Mouse (Mus musculus) gastrocnemius, adult 8-10 months (tissue): ENCODE measurements around the gene Arl13b. TPM values are rescaled to one million over a fixed set of nuclear protein-coding genes. Genes with fewer than 3 reads are reported as not detected.

Experiments
- DNase-seq, 2 experiments: peaks; one replicate each; pipeline ENCODE4 v3.0.0; 2022; ENCODE audit warnings: low spot score in 2 of 2
- total RNA-seq, 4 experiments: library from RNA; stranded (reverse); gene quantifications; 2 replicates each; pipeline ENCODE4 v1.2.4; 2022

Arl13b gene
- 1 to 10 TPM; 2.3 to 6.2 (median 3.2) TPM for total RNA-seq

DNA sequence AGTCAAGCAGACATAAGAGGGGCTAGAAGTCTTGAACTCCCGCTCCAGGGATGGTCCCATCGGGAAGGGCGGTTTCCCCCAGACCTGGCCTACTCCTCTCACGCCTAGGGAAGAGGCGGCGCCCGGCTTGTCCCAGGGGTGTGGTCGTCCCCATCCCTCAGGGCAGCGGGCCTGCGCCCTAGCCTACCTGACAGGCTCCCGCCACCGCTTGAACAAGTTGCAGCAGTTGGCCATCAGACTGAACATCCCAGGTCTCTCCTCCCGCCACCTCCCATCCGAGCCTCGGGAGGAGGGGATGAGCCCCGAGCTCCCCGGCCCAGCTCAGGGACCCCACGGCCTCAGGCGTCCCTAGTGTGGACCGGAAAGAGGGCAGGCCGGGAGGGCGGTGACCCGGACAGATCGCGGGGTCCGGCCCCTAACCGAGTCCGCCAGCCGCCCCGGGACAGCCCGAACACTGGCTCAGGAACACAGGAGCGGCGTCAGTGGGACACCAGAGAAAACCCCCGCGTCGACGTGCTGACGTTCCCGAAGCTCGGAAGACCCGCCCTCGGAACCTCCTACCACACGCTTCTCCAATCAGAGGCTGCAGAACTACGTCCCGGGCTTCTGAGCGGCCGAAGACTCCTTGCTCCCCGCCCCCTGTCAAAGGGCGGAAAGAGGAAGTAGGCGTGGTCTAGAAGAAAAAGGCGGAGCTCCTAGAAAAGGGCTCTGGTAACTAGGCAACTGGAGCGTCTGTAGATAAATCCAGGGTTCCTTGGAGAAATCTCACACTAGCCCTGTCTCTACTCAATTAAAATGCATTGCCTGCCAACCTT is at the start of gene Arl13b:
Gene Arl13b (minus strand): TSS at position 543 of the 815 bp plus-strand sequence.
- peak; percentile 86 to 93 for DNase-seq

DNA sequence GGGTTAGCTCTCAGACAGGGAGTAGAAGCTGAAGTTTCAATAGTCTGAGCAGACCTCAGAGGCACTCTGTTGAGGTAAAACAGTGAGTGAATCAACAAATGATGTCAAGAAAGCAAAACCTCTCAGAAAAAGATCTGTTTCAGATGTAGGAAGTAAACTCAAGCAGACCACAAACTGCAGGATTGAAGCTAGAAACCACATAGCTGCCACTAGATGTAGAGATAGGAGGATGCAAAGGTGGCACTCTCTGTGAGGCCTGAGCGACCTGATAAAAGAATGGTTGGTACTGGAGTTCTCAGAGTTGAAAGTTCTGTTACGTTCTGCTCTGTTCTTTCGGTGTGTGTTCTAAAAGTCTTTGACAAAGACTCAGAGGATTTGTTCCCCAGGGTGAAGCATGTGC is 49.0 kb upstream of the Arl13b start:
- DNase-seq, result no peak

DNA sequence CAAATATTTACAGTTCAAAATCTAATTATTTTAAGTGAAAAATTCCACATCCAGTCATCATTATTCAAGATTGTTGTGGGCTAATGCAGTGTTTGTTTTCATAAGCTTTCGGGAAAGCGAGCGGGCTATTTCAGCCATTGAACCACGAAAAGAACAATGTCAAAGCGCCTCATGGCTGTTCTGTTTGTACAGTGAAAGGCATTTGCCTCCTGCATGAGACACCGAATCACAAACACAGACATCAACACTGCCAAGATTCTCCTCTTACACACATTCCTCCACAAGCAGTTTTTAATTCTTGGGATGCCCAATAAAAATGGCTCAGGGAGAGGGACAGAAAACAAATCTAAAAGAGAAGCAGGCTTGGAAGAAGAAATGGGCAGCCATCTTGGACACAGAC is 27.2 kb upstream of the Arl13b start:
- DNase-seq, result no peak

DNA sequence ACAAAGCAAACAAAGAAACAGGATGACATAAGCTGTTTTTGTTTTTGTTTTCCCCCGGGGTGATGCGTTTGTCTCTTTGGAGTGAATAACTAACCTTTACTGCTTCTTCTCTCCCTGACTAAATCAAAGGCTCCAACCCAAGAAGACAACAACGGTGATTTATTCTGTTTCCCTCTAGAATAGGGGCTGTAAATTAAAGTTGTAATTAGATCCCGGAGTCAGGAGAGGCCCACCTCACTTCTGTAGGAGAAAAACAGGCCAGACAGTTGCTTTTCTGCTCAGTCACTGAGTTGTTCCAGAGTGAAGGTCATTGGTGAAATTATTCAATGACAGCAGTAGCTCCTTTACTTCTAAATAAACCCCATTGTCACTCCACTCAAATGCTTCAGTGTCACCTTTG is 26.3 kb upstream of the Arl13b start:
- no peak for DNase-seq

DNA sequence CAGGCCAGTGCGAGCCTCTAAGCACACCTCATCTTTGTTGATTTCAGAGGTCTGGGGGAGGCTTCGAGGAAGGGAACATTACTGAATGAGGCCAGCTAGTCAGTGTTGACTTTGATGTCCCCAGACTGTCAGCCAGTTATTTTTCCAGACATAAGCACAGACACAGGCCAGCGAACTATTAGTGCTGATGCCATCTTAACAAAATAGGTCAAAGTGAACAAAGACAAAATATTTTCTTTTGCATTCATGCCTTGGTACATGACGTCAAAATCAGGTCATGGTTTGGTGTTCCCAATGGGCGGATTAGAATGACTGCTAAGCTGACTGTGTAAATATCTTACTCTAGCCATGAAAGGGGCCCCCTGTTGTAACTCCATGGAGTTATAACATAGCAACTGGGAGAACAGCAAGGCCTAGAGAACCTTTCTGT is 25.9 kb upstream of the Arl13b start:
- DNase-seq, result no peak

DNA sequence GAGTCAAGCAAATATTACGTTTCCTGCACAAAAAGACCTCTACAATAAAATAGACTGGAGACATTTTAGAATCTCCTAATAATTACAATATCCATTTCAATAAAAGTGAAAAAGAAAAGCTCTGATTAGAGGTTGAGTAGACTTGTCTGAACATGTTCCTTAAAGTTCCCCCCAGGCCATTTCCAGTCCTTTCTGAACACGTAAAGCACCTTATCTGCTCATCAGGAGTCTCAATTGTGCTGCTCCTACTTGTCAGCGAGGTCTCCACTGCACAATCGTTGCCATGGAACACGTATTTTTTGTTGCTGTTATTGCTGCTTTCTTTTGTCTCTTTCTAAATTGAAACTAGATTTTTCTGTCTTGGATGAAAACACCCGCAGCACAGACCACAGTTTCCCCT is 14.6 kb upstream of the Arl13b start:
- no peak for DNase-seq

DNA sequence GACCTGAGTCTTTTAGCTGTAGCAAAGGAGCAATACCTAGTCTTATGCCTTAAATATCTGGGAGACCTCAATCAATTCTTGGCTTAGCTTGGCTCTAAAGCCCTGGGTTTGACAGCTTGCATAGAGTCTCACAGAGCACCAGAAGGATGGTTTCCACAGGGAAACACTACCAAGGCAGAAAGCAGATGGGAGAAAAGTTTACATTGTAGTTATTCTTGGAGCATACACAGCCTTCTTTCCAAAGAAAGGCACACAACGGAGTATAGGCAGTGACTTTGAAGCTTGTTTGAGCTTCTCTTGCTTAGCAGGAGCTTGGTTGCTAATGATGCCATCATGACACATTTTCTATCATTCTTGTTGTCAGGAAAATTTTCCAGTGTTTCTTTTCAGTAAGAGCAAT is 13.3 kb upstream of the Arl13b start:
- DNase-seq, result no peak

DNA sequence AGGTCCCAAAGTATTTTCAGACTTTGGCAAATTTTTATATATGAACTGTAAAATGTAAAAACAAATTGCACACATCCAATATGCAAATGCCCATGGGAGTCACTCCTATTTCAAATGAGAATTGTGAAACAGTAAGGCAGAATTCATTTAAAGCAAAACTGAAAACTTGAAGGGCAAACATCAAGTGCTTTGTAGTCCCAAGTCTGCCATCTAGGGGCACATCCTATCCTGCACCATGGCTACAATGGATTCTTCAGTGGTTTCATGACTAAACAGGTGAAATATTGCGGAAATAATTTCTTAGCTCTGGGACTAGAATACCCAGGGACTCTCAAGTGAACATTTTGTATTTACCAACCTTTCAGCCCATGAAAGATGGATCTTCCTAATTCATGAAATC is 11.2 kb upstream of the Arl13b start:
- no peak for DNase-seq

DNA sequence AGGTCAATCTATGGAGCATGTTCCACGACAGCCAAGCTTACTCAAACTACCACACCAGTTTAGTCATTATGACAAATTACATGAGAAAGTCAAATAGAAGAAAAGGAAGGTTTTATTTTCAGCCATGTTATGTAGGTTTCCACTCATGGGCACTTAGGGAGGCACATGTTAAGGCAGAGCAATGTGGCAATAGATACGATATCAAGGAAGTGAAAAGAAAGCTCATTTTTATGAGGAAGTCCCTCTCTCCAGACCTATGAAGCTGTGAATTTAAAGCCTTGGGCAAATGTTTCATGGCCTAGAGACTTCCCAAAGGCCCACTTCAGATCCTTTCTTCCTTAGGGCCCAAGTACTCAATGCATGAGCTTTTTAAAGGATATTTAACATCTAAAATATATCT is 10.7 kb upstream of the Arl13b start:
- DNase-seq, result no peak

DNA sequence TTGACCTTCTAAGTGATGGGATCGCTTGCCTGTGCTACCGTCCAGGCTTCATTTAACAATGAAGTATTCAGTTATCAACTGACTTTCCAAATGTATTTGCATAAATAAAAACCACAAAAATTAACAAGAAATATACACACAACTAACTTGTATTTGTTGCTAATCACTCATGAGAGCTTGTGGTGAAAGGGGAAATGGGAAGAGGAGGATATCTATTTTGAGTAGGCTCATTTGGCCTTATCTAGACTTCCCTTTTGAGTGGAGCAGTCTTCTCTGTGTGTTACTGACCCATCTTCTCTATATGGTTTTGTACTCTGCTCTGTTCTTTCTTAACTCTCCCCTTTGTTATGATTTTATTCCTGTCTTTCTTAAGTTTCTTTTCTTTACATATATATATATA is 9.4 kb upstream of the Arl13b start:
- DNase-seq, result no peak

DNA sequence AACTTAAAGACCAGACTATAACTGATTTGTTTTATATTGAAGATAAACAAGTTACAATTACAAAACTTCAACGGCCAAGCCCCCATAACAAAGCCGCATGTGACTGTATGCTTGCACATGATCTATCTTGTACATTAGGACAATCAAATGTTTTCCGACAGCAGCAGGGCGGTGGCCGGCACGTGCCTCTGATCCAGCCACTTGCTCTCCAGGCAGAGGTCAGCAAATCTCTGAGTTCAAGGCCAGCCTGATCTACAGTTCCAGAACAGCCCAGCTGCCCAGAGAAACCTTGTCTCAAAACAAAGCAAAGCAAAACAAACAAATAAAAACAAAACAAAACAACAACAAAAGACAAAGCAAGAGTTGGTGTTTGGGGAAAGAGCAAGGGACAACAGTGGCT is 8.5 kb upstream of the Arl13b start:
- no peak for DNase-seq

DNA sequence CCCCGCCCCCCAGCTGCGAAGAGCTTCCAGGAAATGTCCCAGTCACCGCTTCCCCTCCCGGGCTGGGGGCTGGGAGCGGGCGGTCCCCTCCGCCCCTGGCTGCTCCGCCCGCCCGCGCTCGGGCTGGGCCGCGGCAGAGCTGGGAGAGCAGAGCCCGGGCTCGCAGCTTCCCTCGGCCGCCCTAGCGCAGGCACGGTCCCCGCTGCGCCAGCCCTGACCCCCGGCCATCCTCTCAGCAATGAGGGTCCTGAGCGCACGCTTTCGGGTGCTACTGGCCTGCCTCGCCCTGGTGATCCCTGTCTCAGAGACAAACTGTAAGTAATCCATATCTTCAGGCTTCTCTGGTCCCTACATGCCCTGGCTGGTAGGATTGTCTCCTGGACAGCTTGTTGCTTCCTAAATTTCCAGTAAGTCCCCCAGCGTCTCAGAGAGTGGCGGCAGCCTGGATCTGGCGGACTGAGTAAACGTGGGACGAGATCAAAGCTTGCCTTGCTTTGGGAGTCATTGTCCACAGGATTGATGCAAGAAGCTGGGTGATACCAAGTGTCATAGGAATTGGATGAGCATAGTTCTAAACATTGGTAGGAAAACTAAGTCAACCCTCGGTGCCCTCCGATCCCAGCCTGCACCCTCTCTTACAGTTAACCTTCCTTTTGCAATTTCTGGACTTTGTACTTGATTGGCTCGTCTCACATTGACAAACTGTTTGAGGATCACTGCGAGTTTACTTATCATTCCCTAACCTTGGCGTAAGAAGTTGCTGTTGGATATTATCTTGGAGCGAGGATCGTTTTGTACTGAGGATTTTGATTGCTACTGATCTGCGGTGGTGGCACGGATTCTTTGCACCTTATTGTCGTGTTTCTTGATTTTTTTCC is 7.6 kb upstream of the Arl13b start, which contains the start of gene Pros1:
Gene Pros1 (plus strand): TSS at position 117 of the 878 bp plus-strand sequence.
- peak; percentile 21 to 43 for DNase-seq

DNA sequence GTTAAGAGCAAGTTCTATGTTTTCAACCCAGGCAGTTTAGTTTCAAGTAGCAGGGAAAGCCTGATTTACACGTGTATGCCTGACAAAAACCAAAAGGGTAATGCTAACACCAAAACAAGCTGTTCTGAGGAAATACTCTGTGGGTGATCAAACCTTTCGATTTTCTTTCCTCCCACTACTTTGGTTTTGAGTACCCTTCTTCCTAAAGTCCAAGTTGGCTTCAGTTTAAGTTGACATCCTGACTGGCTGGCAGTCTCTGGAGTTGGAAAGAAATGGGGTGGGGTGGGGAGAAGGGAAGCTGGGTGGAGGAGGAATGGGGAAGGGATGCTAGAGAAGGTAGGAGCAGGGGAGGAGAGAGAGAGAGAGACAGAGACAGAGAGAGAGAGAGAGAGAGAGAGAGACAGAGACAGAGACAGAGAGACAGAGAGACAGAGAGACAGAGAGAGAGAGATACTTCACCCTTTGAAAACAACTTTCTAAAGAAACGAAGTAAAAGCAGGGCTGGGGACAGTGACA is 6.8 kb upstream of the Arl13b start:
- DNase-seq, result no peak

DNA sequence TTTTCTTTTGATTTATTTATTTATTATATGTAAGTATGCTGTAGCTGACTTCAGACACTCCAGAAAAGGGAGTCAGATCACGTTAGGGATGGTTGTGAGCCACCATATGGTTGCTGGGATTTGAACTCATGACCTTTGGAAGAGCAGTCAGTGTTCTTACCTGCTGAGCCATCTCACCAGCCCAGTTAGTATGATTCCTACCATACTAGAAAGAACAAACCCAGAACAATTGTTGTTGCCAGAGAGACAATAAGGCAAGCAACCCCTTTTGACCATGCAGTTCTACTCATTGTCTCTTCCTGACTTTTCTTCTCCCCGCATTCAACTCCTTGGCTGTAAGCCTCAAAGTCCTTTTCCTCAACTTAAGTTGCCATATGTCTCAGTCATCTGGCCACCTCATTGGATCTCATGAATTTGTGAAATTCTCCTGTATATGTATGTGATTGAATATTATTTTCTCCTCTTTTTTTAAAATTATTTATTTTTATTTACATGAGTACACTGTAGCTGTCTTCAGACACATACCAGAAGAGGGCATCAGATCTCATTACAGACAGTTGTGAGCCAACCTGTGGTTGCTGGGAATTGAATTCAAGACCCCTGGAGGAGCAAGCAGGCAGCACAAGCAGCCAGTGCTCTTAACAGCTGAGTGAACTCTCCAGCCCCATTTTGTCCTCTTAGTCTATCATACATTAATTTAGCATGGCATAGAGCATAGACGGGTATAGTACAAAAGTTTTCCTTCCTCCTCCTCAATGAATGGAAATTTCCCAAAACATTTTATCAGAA is 5.8 kb upstream of the Arl13b start:
- no peak for DNase-seq

DNA sequence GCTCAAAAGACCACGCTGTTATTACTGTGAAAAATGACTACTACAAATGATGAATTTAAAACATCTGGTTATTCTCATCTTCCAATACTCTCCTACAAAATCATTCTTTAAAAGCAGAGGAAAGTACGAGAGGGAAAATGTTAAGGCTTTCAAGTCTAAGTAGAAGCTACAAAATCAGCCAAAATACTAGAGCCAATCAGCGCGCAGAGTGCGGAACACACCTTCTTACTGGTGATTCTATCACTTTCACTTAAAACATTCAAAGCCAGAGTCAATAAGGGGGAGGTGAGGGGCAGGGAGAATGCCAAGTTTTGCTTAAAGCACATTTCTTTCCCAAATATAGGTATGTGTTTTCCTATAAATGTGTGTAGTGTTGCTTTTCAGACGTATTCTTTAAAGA is 1.5 kb downstream of the Arl13b start:
- no peak for DNase-seq

DNA sequence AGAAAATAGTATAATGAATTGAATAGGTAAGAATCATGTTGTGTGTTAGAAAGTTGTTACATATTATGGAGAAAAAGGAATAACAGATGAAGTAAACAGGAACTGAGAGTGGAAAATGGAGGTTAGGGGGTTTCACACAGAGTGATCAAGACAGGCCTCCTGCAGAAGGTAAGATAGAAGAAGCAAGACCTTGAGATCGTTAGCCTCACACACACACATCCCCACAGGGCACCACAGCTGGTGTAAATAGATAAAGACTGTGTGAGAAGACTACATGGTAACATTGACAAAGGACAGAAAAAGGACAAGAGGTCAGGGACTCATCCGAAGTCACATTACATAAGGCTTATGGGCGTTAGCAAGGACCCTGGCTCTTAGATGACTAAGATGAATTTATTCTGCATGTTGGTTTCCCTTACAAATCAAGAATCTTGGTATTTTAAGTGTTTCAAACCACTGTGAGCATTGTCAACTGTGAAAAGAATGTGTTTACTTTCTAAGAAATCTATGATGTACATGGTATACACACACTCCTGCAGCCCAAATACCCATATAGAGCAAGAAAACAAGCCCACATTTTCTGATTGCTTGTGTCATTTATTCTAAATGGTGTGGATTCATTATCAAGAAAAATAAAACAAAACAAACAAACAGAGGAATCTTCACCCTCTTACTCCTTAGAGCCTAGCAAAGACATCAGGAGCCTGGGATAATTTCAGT is 12.7 kb downstream of the Arl13b start:
- no peak for DNase-seq

DNA sequence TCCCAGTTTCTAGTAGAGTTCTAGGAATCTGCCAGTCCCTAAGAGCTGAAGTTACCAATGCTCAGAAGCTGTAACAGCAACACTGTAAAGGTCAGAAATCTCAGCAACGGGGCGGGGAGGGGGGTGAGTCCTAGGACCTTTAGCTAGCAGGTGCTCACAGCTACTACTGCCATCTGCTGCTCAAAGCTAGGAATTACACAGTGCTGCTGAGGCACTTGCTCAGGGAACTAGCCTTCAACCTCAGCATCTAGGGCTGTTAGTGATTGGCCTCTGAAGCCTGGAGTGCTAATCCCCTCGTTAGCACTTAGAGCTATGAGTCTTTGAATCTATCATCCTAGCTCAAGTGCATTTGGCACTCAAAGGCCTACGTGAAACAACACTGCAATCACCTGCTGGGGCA is 14.4 kb downstream of the Arl13b start:
- DNase-seq, result peak in 1 of 2 experiments; percentile 6

DNA sequence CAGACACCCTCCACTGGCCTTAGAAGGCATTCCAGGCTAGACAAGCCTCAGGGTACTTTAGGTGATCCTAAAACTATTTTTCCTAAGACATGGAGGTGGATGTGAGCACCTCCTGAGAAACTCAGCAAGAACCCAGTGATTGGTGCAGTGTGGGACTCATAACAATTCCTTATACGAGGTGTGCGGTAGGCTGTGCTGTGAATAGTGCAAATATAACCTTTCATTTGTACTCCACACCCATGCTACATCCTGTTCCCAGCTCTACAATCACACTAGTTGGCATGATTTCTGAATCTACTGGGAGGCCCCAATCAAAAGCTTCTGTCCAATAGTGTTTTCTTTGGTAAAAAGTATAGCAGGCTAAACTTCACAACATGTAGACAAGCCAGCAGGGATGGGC is 14.8 kb downstream of the Arl13b start:
- DNase-seq, result no peak

DNA sequence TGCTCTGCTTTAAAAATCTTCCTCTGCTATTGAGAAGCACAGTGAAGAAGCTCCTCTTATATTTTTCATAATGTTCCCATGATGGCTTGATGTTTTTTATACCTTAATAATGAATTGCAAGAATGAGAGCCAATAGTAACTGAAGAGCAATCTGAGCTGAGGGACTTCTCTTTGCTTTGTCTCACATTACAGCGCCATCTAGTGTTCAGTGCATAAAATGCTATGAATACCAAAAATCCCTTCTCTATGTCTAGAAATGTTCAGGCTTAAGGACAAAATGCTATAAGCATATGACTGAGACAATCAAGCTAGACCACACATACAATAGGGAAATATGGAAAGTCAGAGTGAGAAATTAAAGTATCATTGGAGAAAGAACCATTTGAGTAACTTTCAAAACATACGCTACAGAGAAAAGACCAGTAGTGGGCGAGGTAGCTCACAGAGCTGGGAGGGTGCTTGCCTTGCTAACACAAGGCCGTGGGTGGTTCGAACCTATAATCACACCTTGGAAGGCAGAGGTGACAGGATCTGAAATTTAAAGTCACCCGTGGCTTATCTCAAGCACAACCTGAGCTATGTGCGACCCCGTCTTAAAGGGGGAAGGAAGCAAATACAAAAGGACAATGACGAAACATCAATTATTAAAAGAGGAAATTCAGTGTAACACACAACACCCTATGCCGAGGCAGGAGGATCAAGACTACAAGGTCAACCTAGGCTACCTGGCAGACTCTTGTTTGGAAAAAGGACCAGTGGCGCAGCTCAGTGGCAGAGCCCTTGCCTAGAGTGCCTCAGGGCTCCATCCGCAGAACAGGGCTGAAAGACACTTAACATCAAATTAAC is 20.5 kb downstream of the Arl13b start:
- DNase-seq, result no peak

DNA sequence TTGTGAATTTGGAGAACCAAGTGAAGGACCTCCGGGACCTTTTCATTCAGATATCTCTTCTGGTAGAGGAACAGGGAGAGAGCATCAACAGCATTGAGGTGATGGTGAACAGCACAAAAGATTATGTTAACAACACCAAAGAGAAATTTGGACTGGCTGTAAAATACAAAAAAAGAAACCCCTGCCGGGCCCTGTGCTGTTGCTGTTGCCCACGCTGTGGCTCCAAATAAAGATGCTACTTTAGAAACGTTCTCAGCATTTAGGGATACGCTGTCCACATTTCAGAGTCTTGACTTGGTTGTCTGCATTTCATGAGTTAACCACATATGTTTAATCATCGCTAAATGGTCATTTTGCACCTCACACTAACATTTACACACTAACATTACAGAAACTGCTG is 24.4 kb downstream of the Arl13b start:
- no peak for DNase-seq
